Mouse (Mus musculus) spleen, adult 12 weeks (tissue): ENCODE results near the gene Capsl.

Experiments
- DNase-seq: peaks from one replicate; pipeline ENCODE4 v3.0.0; 2022; ENCODE audit warnings: low spot score

The Capsl gene

GRCm38 (mm10) chr15:9435534-9436180, at the start of gene Capsl:
Gene Capsl (plus strand): TSS chr15:9436028.
- no peak for DNase-seq

GRCm38 (mm10) chr15:9409475-9409874, 26.4 kb upstream of the Capsl start:
- no peak for DNase-seq

GRCm38 (mm10) chr15:9421163-9421562, 14.7 kb upstream of the Capsl start:
- no peak for DNase-seq

- no peak for DNase-seq
Observed at GRCm38 (mm10) chr15:9427849-9428248, 8.0 kb upstream of the Capsl start.

GRCm38 (mm10) chr15:9429843-9430242, 6.0 kb upstream of the Capsl start:
- DNase-seq: no peak

GRCm38 (mm10) chr15:9451999-9452398, 16.2 kb downstream of the Capsl start:
- DNase-seq: no peak

- DNase-seq: no peak
Observed at GRCm38 (mm10) chr15:9452842-9453241, 17.0 kb downstream of the Capsl start.

- DNase-seq: no peak
Observed at GRCm38 (mm10) chr15:9454198-9454597, 18.4 kb downstream of the Capsl start.

GRCm38 (mm10) chr15:9455241-9455640, 19.4 kb downstream of the Capsl start:
- DNase-seq: peak; percentile 19

- peak; percentile 4 for DNase-seq
Observed at GRCm38 (mm10) chr15:9463521-9464027, 27.7 kb downstream of the Capsl start.

- DNase-seq: no peak
Observed at GRCm38 (mm10) chr15:9464039-9464438, 28.2 kb downstream of the Capsl start.

GRCm38 (mm10) chr15:9471053-9471685, 35.3 kb downstream of the Capsl start:
- no peak for DNase-seq

- DNase-seq: no peak
Observed at GRCm38 (mm10) chr15:9472167-9472566, 36.3 kb downstream of the Capsl start.

GRCm38 (mm10) chr15:9472618-9473017, 36.8 kb downstream of the Capsl start:
- DNase-seq: no peak

- no peak for DNase-seq
Observed at GRCm38 (mm10) chr15:9473188-9473587, 37.4 kb downstream of the Capsl start.

GRCm38 (mm10) chr15:9489417-9490118, 53.7 kb downstream of the Capsl start:
- DNase-seq: no peak

GRCm38 (mm10) chr15:9492077-9492476, 56.2 kb downstream of the Capsl start:
- no peak for DNase-seq
